Mouse (Mus musculus): Measurements from ENCODE around the gene Neurl4.

Neurl4 gene

DNA sequence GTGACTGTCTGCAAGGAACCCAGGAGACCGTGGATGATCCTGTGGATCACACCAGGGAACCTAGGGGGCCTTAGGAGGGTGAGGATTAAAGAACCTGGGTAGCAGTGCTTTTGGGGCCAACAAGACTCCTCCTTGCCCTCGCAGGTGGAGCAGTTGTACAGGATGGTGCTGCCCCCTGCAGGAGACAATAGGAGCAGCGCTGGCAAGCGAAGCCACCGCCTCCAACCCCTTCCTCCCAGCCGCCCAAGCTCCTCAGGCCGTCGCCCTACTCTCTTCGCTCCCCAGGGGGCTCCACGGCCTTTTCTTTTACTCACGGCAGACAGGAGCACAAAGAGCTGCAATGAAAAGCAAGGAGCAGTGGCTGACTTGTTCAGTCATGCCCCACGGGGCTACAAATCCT, 24.0 kb upstream of the Neurl4 start:
- ChIA-PET CTCF (interaction anchor here (0.5 to 3.6 kb wide), 71 partner anchors 9 to 866 kb away, joined by 3 to 38 read pairs (median 4); partner anchors contain the start of genes Tmem102 (in 4 of the 4), 2810408A11Rik (in 2 of the 4), Neurl4 (in 2 of the 4) and Tnk1 (in 2 of the 4)), POLR2A (interaction anchor here (0.6 to 7.2 kb wide), 84 partner anchors 8 to 551 kb away, joined by 3 to 61 read pairs (median 5); partner anchors contain the start of genes 2810408A11Rik (in 3 of the 4), Eif5a (in 3 of the 4), Neurl4 (in 3 of the 4) and Tmem102 (in 3 of the 4))

DNA sequence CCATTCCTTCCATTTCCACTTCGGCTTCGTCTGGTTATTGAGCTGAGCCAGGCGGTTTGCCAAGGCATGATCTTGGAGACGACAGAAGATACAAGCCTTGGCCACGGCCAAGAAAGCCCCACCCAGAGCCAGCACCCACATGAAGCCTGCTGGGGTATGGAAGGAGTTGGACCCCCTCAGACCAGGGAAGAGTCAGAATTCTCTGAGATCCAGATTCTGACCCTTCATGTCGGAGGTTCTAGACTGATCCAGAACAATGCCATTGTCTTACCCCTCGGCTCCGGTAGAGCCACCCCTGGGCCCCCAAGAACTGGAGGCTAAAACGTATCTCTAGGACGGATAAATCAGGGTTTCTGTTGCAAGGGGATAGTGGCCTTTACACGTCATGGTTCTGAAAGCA, 23.0 kb upstream of the Neurl4 start, which contains the start of gene Tmem95:
TSS of gene Tmem95 (minus strand) at position 141 of the 400 bp plus-strand sequence.
- ChIA-PET CTCF (interaction anchor here (0.6 to 3.6 kb wide), 37 partner anchors 9 to 1953 kb away, joined by 3 to 38 read pairs (median 4); partner anchors contain the start of genes 2810408A11Rik (in 2 of the 4), Neurl4 (in 2 of the 4), Tmem102 (in 2 of the 4) and Eif5a (in 1 of the 4)), POLR2A (interaction anchor here (0.5 to 7.2 kb wide), 63 partner anchors 9 to 781 kb away, joined by 3 to 61 read pairs (median 6); partner anchors contain the start of genes 2810408A11Rik (in 3 of the 4), Eif5a (in 3 of the 4), Neurl4 (in 3 of the 4) and Tnk1 (in 3 of the 4))

DNA sequence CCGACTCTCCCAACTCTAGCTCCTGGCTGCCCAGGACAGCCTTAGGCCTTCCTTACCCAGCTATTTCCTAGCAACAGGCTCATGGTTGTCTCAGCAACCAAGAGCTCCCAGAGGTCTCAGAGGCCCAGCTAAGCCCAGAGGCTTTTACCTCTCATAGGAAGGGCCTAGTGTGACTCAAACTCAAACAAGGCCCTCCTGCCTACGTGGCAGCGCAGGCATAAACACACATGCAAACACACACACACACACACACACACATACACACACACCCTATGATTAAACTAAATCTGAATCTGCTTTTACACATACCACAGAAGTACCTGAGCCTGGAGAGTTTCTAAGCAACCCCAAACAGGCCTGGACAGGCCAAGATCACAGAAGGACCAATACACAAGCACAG, 22.5 kb upstream of the Neurl4 start:
- CTCF ChIA-PET = interaction anchor here (0.5 to 3.6 kb wide), 27 partner anchors 8 to 1954 kb away, joined by 3 to 38 read pairs (median 4); partner anchors contain the start of genes Tmem102 (in 2 of the 4), Eif5a (in 1 of the 4) and Slc2a4 (in 1 of the 4)
- POLR2A ChIA-PET = interaction anchor here in 3 of 4 experiments (0.6 to 7.2 kb wide), 37 partner anchors 8 to 781 kb away, joined by 3 to 61 read pairs (median 7); partner anchors contain the start of genes 2810408A11Rik (in 3 of the 3), Eif5a (in 3 of the 3), Neurl4 (in 3 of the 3) and Tmem102 (in 3 of the 3)

DNA sequence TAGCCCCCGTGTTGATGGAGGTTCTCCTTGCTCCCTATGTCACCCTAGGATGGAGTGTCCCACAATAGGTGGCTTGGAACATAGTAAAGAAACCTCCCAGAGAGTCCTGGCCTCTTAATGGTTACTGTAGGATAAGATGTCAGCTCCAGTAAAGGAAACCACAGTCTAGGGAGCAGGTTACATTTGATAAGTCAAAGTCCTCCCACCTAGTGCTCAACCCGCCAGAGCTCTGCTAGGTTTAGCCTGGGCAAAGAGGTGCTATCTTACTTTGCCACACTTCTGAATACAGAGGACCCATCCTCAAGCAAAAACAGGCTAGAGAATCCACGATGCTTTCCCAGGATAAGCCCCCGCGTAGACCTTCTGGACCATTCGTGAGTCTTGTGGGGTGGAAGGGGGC, 21.9 kb upstream of the Neurl4 start:
- ChIA-PET CTCF (interaction anchor here (0.6 to 3.3 kb wide), 14 partner anchors 8 to 179 kb away, joined by 3 to 38 read pairs (median 8); partner anchors contain the start of genes Tmem102 (in 2 of the 4), Eif5a (in 1 of the 4) and Slc2a4 (in 1 of the 4)), POLR2A (interaction anchor here in 3 of 4 experiments (0.7 to 7.2 kb wide), 22 partner anchors 8 to 150 kb away, joined by 3 to 61 read pairs (median 6); partner anchors contain the start of genes 2810408A11Rik (in 3 of the 3), Neurl4 (in 3 of the 3), Nlgn2 (in 2 of the 3) and Tmem102 (in 2 of the 3))

DNA sequence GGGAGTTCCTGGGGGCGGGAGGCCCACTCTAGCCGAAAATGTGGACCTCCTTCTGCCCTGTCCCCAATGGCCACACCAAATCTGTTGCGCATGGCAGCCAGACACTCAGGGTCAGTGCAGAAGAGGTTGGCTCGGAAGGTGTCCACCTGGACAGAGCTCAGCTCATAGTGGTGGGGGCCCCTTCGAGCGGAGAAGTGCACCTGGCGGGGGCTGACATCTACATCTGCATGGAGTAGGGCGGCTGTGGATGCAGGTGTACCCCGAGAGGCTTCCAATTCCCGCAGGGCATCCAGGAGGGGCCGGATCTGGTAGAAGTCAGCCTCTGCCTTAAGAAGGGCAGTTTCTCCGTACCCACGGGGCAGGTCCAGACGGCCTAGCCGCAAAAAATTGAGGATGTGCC, 21.2 kb upstream of the Neurl4 start:
- ChIA-PET POLR2A (interaction anchor here in 3 of 4 experiments (0.5 to 7.2 kb wide), 27 partner anchors 12 to 300 kb away, joined by 3 to 61 read pairs (median 4); partner anchors contain the start of genes Tmem102 (in 3 of the 3), Eif5a (in 2 of the 3), Polr2a (in 2 of the 3) and 2810408A11Rik (in 1 of the 3)), CTCF (interaction anchor here (0.8 to 4.0 kb wide), 27 partner anchors 7 to 150 kb away, joined by 3 to 51 read pairs (median 5); partner anchors contain the start of genes Acap1 (in 2 of the 4), Slc2a4 (in 2 of the 4), Eif5a (in 1 of the 4) and Tmem102 (in 1 of the 4))

DNA sequence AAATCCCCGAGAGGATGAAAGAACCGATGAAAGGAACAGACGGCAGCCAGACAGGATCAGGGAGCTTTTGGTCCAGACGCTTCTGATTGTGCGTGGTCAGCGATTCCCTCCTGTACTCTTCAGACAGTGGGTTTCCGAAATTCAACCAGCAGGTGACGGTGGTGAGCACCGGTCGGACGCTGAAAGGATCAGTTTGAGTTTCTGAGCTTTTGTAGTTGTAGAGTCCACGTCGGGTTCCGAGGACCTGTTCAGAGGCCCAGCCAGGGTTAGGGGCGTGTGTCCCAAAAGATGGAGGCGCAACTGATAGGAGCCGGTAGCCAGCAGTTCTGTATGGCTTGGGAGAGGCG, 20.4 kb upstream of the Neurl4 start:
- POLR2A ChIA-PET = interaction anchor here in 3 of 4 experiments (0.5 to 7.2 kb wide), 36 partner anchors 10 to 300 kb away, joined by 3 to 61 read pairs (median 3); partner anchors contain the start of genes Eif5a (in 3 of the 3), Neurl4 (in 3 of the 3), 2810408A11Rik (in 2 of the 3) and Polr2a (in 2 of the 3)
- CTCF ChIA-PET = interaction anchor here (0.5 to 4.0 kb wide), 38 partner anchors 9 to 709 kb away, joined by 3 to 51 read pairs (median 4); partner anchors contain the start of genes Acap1 (in 2 of the 4), Slc2a4 (in 2 of the 4), 2810408A11Rik (in 1 of the 4) and Eif5a (in 1 of the 4)

DNA sequence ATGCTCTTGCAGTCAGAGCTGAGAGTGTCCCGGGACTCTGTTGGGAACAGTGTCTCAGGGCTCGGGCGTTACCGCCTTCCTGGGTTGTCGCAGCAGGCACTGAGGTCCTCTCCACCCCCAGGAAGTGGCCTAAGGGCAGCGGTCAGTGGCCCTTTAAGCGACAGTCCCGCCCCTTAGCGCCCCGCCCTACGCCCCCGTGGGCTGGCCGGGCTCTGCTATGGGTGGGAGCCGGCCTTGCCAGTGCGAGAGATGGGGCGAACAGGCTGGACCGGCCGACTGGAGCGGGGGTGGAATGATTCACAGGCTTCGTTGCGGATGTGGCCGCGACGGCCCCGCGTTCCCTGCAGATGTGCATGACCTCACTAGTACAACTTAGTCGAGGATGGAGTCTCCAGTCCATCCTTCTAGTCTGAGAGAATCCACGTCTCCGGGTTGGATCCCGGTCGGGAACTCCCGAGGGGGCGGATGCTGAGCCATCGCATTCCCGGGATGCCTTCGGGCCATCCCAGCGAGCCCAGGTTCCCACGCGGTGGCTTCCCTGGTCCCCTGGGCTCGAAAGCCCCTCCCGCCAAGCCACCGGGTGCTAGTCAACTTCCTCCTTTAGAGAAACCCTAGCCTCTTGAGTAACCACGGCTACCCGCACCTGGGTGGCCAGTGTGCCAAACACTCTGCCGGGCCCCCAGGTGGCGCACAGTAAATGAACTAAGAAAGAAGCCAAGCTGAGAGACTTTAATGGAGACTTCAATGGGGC, 19.8 kb upstream of the Neurl4 start, which contains the start of gene Kctd11:
TSS of gene Kctd11 (minus strand) at position 554 of the 751 bp plus-strand sequence.
- ChIA-PET POLR2A (interaction anchor here in 3 of 4 experiments (0.5 to 7.2 kb wide), 38 partner anchors 12 to 301 kb away, joined by 3 to 61 read pairs (median 3); partner anchors contain the start of genes 2810408A11Rik (in 3 of the 3), Eif5a (in 3 of the 3), Neurl4 (in 3 of the 3) and Polr2a (in 2 of the 3)), CTCF (interaction anchor here (0.5 to 4.0 kb wide), 43 partner anchors 9 to 709 kb away, joined by 3 to 51 read pairs (median 4); partner anchors contain the start of genes Acap1 (in 2 of the 4), Slc2a4 (in 2 of the 4), 2810408A11Rik (in 1 of the 4) and Dvl2 (in 1 of the 4))

DNA sequence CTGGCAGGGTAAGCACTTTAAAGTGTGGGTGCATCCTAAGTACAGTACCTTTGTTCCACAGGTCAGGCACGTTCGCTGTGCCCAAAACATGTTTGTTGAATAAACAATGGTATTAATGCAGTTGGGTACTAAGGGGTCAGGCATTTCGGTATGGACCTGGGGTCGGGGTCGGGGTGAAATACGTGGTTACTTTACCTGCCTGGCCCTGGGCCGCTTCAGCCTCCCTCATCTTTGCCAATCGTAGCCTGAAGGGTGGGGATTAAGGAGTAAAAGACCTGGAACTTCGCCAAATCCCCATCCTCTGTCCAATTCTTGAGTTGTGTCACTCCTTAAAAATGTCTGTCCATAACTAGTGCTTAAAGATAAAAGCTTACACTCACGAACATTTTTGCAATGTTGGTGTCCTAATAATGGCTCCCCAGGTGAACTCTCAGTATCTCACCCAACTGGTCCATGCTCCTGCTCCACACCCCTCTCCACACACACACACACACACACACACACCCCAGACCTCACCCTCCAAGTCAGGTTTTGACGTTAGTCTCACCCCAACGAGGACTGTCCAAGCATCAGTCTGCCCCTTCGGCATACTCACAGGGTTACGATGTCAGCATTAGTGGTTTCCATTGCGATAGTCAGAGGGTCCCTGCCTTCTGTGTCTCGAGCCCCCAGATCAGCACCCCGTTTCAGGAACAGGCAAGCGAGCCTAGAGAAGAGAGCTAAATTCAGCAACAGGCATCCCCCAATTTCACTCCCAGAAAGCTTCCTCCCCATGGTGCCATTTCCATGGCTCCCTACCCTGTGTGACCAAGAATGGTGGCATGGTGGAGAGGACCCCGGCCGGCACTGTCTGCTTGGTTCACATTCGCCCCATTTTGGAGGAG, 18.8 kb upstream of the Neurl4 start:
- ChIA-PET CTCF (interaction anchor here in 3 of 4 experiments (0.6 to 4.0 kb wide), 16 partner anchors 10 to 159 kb away, joined by 3 to 51 read pairs (median 7); partner anchors contain the start of genes Slc2a4 (in 2 of the 3), 2810408A11Rik (in 1 of the 3), Dvl2 (in 1 of the 3) and Eif5a (in 1 of the 3)), POLR2A (interaction anchor here in 2 of 4 experiments (1.1 to 7.2 kb wide), 12 partner anchors 13 to 113 kb away, joined by 3 to 61 read pairs (median 4); partner anchors contain the start of genes 2810408A11Rik (in 2 of the 2), Eif5a (in 2 of the 2), Neurl4 (in 2 of the 2) and Ctdnep1 (in 1 of the 2))

DNA sequence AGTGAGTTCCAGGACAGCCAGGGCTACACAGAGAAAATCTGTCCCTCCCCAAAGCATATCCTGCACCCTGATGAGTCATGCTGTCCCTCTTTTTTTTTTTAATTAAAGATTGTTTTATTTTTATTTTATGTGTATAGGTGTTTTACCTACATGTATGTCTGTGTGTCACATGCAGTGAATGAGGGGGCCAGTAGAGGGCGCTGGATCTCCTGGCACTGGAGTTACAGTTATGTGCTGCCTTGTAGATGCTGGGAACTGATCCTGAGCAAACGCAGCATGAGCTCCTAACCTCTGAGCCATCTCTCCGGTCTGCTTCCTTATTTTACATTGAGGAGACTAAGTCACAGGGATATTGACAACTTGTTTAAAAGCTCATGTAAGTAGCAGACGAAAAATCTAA, 17.8 kb upstream of the Neurl4 start:
- ChIA-PET CTCF (interaction anchor here (0.5 to 4.0 kb wide), 21 partner anchors 13 to 1087 kb away, joined by 3 to 51 read pairs (median 4); partner anchors contain the start of genes 2810408A11Rik (in 1 of the 4), Acap1 (in 1 of the 4), Mpdu1 (in 1 of the 4) and Neurl4 (in 1 of the 4)), POLR2A (interaction anchor here in 3 of 4 experiments (0.5 to 7.2 kb wide), 11 partner anchors 8 to 278 kb away, joined by 3 to 61 read pairs (median 4); partner anchors contain the start of genes Eif5a (in 2 of the 3), 2810408A11Rik (in 1 of the 3), Gps2 (in 1 of the 3) and Neurl4 (in 1 of the 3))

DNA sequence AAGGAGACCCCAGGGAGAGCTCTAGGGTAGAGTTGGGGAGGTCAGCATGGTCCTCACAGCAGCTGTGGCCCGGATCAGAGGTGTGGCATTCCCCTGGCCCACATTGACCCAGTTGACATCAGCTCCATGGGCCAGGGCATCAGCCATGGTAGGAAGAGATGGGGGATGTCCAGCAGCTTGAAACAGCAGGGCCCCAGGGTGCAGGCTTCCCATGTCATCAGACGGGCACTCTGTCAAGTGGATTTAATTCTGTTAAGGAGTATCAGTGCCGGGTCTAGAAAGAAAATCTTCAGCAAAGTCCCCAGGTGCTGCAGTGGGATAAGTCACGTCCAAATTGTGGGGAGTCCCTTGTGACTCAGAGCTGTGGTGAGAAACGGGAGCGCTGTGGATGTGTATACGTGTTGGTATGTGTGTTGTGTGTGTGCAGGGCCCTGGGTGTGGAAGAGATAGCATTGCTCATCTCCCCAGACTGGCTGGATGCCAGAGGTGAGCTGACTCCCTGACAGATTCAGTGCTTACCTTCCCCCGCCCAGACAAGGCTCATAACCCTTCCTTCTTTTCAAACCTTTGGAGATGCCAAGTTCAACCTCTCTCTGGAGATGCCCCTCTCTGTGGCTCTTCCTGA, 17.2 kb upstream of the Neurl4 start:
- POLR2A ChIA-PET = interaction anchor here in 3 of 4 experiments (0.5 to 7.2 kb wide), 11 partner anchors 8 to 279 kb away, joined by 3 to 61 read pairs (median 4); partner anchors contain the start of genes Eif5a (in 2 of the 3), Nlgn2 (in 2 of the 3), 2810408A11Rik (in 1 of the 3) and Gps2 (in 1 of the 3)
- CTCF ChIA-PET = interaction anchor here (0.5 to 4.0 kb wide), 23 partner anchors 12 to 1086 kb away, joined by 3 to 51 read pairs (median 4); partner anchors contain the start of genes 2810408A11Rik (in 1 of the 4), Acap1 (in 1 of the 4), Mpdu1 (in 1 of the 4) and Neurl4 (in 1 of the 4)

DNA sequence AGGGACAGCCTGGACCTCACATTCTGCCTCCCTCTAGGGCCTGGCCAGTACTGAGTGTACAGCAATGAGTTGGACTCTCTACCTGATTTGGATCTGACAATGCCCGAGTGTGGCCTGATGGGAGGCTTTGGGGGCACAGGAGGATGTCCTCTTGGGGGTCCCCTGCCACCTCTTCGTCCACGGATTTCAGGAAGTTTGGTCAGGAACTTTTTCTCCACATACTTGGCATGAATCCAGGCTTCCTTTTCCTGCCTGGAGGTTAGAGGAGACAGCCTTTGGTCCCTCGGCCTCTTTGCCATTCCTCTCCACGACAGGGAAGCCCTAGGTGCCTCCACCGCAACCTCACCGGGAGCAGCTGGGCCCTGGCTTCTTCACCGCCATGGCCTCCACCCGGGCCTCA, 16.6 kb upstream of the Neurl4 start:
- CTCF ChIA-PET = interaction anchor here in 2 of 4 experiments (0.7 to 4.2 kb wide), 11 partner anchors 8 to 150 kb away, joined by 3 to 28 read pairs (median 4); partner anchors contain the start of genes Tmem102 (in 1 of the 2), Tmem95 (in 1 of the 2) and Ybx2 (in 1 of the 2)
- POLR2A ChIA-PET = interaction anchor here in 2 of 4 experiments (0.6 to 1.9 kb wide), 5 partner anchors 14 to 125 kb away, joined by 3 to 8 read pairs (median 4); partner anchors contain the start of genes Nlgn2 (in 2 of the 2), Eif5a (in 1 of the 2) and Tmem256 (in 1 of the 2)

DNA sequence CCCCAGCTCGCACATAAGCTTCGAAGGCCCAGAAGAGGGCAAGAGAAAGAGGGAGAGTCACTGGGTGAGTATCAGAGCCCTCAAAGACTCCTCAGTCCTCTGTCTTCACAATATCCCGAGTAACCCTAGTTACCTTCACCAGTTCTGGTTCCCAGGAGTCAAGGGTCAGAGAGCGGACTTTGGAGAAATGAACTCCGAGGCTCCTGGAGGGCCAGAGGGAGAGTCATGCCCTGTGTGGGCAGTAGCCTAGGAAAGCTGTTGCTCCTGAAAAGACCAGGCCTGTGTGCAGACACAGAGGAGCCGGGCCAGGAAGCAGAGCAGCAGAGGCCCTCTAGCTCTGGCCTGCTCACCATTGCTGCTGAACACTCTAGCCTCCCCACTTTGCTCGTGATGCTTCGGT, 16.2 kb upstream of the Neurl4 start:
- POLR2A ChIA-PET = interaction anchor here in 1 of 4 experiments (1.9 kb wide), 1 partner anchor 125 kb away, joined by 8 read pairs; no protein-coding TSS in a partner anchor
- CTCF ChIA-PET = interaction anchor here in 2 of 4 experiments (1.0 to 4.2 kb wide), 4 partner anchors 8 to 150 kb away, joined by 3 to 28 read pairs (median 4); partner anchors contain the start of gene Tmem95 (in 1 of the 2)

DNA sequence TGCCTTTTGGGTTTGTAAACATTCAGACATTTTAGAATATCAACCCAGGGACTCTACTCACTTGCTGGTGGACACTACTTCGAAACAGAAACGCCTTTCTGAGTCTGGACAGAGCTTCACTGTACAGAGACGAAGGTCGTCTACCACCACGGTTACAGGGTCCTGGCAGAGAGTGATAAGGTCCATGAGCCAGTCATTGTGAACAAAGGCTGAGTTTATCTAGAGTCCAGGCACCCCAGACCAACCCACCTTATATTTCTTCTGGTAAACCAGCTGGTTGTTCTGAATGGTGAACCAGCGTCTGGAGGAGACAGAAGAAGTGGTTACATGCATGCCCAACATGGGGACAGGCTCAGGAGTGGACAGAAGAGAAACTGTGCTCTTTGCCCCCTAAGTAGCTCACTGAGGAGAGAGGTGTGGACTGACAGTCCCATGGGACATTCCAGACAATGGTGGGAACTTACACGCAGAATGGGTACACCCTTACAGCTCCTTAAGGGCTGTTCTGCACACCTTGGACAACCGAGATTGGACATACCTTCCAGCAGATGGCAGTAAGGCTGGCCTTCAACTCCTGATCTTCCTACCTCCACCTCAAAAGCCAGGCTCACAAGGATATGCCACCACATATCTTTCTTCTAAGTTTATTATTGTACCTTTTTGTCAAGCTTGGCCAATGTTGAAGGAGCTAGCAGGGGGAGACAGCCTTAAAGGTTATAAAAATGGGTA, 13.8 kb upstream of the Neurl4 start:
- ChIA-PET POLR2A (interaction anchor here in 3 of 4 experiments (0.5 to 7.8 kb wide), 27 partner anchors 9 to 333 kb away, joined by 3 to 53 read pairs (median 4); partner anchors contain the start of genes Eif5a (in 3 of the 3), 2810408A11Rik (in 2 of the 3), Neurl4 (in 2 of the 3) and Tmem95 (in 2 of the 3)), CTCF (interaction anchor here (0.5 to 4.2 kb wide), 40 partner anchors 8 to 459 kb away, joined by 3 to 28 read pairs (median 4); partner anchors contain the start of genes 2810408A11Rik (in 2 of the 4), Neurl4 (in 2 of the 4), Slc2a4 (in 2 of the 4) and Tmem95 (in 2 of the 4))

DNA sequence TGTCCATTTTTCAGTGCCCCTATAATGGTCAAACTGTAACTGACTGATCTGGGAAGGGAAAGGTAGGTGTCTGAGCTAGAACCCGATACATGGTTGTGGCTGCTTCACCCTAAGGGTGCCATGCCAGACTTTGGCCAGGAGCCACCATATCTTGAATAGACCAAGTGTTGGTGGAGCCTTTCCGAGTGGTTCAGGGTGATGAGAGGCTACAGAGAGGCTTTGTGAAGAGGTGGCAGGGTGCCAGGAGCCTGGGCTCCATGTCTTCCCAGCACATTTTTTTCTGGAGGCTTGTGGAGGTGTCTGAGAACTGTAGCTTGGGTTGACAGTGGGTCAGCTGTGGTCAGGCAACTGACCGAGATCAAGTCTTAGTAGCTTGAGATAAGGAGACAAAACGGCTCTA, 9.4 kb upstream of the Neurl4 start:
- ChIA-PET CTCF (interaction anchor here in 2 of 4 experiments (1.3 to 1.5 kb wide), 3 partner anchors 14 to 30 kb away, joined by 3 read pairs; partner anchors contain the start of gene Tmem95 (in 1 of the 2)), POLR2A (interaction anchor here in 3 of 4 experiments (0.6 to 7.8 kb wide), 11 partner anchors 8 to 481 kb away, joined by 3 to 53 read pairs (median 3); partner anchors contain the start of genes 2810408A11Rik (in 3 of the 3), Neurl4 (in 3 of the 3) and Eif5a (in 2 of the 3))

Data from embryonic stem cell, embryonic (primary cell).